Mouse (Mus musculus) urinary bladder, postnatal 36 days (tissue): Measurements from ENCODE around the gene Cars2.
"Not testable (repeated sequence)": the region's sequence is repeated elsewhere in the genome, so short reads cannot be mapped to it uniquely, and the experiment has no call there.

Experiments used
- DNase-seq, 2 experiments: peaks; one replicate each; pipeline ENCODE4 v3.0.0; 2022; ENCODE audit warnings: low spot score in 2 of 2, mixed read lengths in 1 of 2

Gene Cars2

GRCm38 (mm10) chr8:11556691-11557423 is 6.3 kb upstream of the Cars2 start:
- DNase-seq, result peak; percentile 32 to 43

- DNase-seq, result peak; percentile 97 to 99
Observed at GRCm38 (mm10) chr8:11555720-11556591, 5.4 kb upstream of the Cars2 start.

- DNase-seq, result peak; percentile 93 to 94
Observed at GRCm38 (mm10) chr8:11554799-11555719, 4.5 kb upstream of the Cars2 start, which contains the start of gene Ing1. Gene Ing1 (plus strand): TSS chr8:11555571.

GRCm38 (mm10) chr8:11552390-11552789 is 1.8 kb upstream of the Cars2 start:
- no peak for DNase-seq

GRCm38 (mm10) chr8:11551497-11551896 is 914 bp upstream of the Cars2 start:
- not testable (repeated sequence) for DNase-seq

- DNase-seq, result no peak
Observed at GRCm38 (mm10) chr8:11549706-11550105, 877 bp downstream of the Cars2 start.

- no peak for DNase-seq
Observed at GRCm38 (mm10) chr8:11547063-11547462, 3.5 kb downstream of the Cars2 start.

- peak in 1 of 2 experiments; percentile 22 for DNase-seq
Observed at GRCm38 (mm10) chr8:11544386-11544785, 6.2 kb downstream of the Cars2 start.

GRCm38 (mm10) chr8:11542866-11543265 is 7.7 kb downstream of the Cars2 start:
- DNase-seq, result no peak

GRCm38 (mm10) chr8:11542031-11542430 is 8.6 kb downstream of the Cars2 start:
- DNase-seq, result no peak

- DNase-seq, result no peak
Observed at GRCm38 (mm10) chr8:11540182-11540581, 10.4 kb downstream of the Cars2 start.

- no peak for DNase-seq
Observed at GRCm38 (mm10) chr8:11539049-11539448, 11.5 kb downstream of the Cars2 start.

GRCm38 (mm10) chr8:11534494-11534893 is 16.1 kb downstream of the Cars2 start:
- DNase-seq, result no peak

- peak in 1 of 2 experiments; percentile 31 for DNase-seq
Observed at GRCm38 (mm10) chr8:11530849-11531248, 19.7 kb downstream of the Cars2 start.

- DNase-seq, result no peak
Observed at GRCm38 (mm10) chr8:11530155-11530770, 20.3 kb downstream of the Cars2 start.

- no peak for DNase-seq
Observed at GRCm38 (mm10) chr8:11523331-11523730, 27.3 kb downstream of the Cars2 start.

GRCm38 (mm10) chr8:11518676-11519075 is 31.9 kb downstream of the Cars2 start:
- no peak for DNase-seq

- DNase-seq, result no peak
Observed at GRCm38 (mm10) chr8:11518056-11518396, 32.6 kb downstream of the Cars2 start.

- no peak for DNase-seq
Observed at GRCm38 (mm10) chr8:11517366-11518055, 33.1 kb downstream of the Cars2 start.

- DNase-seq, result no peak
Observed at GRCm38 (mm10) chr8:11516292-11516691, 34.3 kb downstream of the Cars2 start.

- DNase-seq, result no peak
Observed at GRCm38 (mm10) chr8:11513247-11513646, 37.3 kb downstream of the Cars2 start.
